Mouse (Mus musculus) liver, embryonic 14.5 days (tissue): ENCODE data around the gene Slc6a18.

Experiments
- CTCF ChIP-seq: IDR thresholded peaks from 2 replicates; pipeline ENCODE4 v1.5.1; 2016; ENCODE audit warnings: antibody characterized with exemption, low read depth, control low read depth
- EP300 ChIP-seq: IDR thresholded peaks from 2 replicates; pipeline ENCODE4 v1.6.1; 2016; ENCODE audit warnings: antibody characterized with exemption, low read depth

- TF ChIP-seq CTCF, result no peak
- no peak for TF ChIP-seq EP300
Measured at GRCm38 (mm10) chr13:73679311-73679710, 1.5 kb upstream of the Slc6a18 start.
